Mouse (Mus musculus): ENCODE data around the gene Cant1.

The Cant1 gene

DNA sequence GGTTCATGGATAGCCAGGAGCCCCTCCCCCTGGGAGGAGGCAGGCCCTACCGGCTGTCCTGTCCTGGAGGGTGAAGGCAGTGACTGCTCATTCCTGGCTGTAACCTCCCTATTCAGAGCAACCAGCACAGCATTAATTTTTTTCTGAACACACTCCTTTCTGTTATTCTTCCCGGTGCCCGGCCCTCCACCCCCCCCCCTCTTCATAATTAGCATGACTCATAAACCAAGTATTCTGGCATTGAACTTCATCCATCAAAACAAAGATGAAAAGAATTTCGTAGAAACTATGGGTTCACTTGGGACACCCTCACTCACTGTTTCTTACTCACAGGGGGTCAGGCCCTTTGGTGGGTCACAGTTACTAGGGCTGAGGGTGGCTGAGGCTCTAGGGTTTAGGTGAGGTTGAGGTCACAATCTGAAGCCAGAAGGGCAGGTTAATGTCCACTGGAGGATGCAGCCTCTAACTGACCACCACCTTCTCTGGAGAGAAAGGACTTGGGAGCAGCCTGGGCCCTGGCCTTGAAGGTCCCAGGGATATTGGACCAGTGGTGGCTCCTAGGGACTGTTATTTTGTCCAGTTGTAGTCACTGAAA, 11.5 kb upstream of the Cant1 start:
- no peak for DNase-seq (ENCODE audit: low read depth, low spot score)

DNA sequence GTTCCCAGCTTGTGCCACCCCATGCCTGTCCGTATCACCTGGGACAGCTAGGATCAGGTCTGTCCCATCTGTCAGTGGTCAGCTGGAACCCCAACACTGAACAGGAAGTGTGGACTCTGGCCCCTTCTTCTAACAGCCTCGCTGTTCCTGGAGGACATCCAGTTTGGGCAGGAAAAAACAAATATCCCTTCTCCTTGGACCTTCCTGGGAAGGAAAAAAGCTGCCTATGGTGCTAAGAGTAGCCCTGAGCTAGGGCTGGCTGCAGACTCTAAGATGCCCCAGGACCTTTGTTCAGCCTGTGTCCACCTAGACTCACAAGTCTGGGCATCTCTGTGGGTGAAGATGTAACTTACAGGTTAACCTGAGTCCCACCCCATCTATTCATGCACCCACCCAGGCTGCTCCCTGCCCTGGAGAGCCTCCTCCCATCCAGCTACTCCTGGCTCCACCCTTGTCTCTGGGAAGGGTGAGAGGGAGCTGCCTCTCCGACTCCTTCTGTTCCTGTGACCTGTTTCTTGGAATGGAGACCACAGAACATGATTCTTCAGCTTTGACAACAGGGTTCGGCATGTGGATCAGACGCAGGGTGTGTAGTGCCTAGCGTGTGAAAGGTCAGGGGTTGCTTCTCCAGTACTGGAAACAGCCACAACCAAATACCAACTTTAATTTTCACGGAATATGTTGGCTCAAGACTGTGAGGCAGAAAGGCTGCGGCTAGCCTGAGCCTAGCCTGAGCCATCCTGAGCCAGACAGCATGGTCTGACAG, 10.2 kb upstream of the Cant1 start:
- no peak for DNase-seq (ENCODE audit: low read depth, low spot score)

DNA sequence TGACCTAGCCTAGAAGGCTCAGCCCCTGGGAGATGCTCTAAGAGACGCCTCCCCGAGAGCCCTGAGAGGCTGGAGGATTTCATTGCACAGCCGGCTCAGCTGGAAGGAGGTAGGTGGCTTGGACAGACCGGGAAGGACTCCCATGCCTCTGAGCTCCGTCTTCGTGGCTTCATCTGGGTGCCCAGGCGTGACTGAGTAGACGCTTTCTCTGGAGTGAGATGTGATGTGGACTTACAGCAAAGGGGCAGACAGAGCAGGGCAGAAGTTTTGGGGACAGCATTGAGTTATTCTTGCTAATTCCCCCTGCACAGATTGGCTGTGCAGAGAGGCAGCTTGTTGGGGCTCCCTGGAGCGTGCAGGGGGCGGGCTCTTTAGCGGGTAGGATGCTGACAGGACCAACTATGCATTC, 9.6 kb upstream of the Cant1 start:
- no peak for DNase-seq (ENCODE audit: low read depth, low spot score)

- DNase-seq (ENCODE audit: low read depth, low spot score) = peak; percentile 39
These were observed 9.1 kb upstream of the Cant1 start, which contains the start of gene C1qtnf1 for GRCm38 (mm10) chr11:118427986-118428385. TSS of gene C1qtnf1 (plus strand) at chr11:118428203.

DNA sequence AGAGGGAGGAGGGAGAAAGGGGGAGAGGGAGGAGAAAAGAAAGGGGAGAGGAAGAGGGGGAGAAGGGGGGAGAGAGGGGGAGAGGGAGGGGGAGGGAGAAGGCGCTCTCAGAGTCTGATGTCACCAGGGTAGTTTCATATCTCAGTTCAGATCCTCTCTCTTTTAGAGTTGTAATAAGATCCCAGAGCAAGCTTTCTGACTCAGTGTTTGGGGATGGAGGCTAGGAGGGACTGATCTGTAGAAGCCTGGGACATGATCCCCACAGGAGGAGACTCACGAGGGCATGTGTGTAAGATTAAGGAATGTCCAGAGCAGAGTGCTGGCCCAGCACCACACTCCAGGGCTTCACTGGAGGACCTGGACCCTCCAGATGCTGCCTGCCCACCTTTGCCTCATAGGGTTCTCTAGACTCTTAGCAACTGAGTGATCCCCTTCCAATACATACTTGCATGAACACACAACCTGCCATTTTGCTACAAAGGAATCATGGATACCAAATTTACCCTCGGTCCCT, 8.4 kb upstream of the Cant1 start:
- no peak for DNase-seq (ENCODE audit: low read depth, low spot score)

DNA sequence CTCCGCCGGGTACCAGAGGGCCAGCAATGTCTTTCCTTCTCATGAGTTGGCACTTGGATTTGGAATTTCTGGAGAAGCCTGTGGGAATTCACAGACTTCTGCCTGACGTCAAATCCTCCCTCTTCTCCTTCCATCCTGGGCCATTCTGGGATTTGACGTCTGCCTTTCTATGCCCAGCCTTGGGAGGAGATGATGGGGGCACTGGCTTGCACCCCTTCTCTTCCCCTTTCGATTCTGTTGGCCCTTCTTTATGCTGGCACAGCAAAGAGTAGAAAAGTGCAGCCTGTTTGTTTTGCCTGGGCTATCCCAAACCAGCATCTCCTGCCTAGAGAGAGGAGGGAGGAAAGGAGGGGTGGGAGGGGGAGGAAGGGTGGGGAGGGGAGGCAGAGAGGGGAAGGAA, 7.9 kb upstream of the Cant1 start:
- DNase-seq (ENCODE audit: low read depth, low spot score) = no peak

DNA sequence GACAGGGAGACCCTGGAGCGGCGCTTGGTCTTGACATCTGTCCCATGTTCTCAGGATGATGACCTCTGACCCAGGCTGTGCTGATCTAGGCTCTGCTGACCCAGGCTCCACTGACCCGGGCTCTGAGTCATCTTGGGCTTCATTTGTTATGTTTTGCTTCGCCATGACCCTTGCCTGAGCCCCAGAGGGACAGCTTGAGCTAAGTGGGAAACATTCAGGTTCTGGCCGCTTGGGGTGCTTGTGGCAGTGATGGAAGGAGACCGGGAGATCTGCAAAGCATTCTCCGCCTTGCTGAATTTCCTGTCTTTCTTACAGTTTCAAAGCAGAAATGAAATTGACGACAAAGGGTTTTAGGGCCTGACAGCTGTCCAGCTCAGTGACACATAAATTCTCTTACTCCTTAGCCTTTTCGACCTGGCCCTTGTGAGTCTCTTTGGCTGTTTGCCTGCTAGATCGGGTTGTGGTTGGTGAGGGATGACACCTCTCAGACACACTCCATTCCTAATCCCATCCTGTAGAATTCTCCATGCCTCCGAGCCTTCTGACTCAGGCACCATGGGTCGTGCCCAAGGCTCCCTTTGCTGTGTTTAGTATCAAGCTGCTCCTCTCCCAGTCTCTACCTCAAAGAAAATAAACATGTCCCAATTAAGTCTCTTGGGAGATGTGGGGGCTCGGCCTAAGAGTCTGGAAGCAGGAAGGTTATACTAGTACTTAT, 5.9 kb upstream of the Cant1 start:
- DNase-seq (ENCODE audit: low read depth, low spot score) = no peak

- DNase-seq (ENCODE audit: low read depth, low spot score) = peak; percentile 82
These were observed 4.5 kb upstream of the Cant1 start for GRCm38 (mm10) chr11:118423266-118423971.

- DNase-seq (ENCODE audit: low read depth, low spot score) = no peak
These were observed 1.4 kb upstream of the Cant1 start for GRCm38 (mm10) chr11:118420261-118420660.

DNA sequence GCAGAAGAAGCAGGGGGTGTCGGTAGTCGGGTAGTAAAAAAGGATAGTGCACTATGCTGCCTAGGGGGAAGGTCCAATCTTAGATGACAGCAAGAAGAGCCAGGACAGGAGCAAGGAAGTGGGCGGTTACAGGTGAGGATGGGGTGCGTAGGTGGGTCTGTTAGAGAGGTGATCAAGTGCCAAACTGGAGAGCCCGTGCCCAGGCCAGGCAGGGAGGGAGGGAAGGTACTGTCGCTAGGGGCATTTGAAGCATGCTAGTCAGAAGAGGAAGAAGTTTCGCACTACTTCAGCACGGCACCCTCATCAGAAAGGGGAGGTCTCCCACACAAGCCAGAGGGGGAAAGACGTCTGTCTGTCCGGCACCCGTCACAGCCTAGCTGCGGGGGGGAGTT, 448 bp downstream of the Cant1 start:
- DNase-seq (ENCODE audit: low read depth, low spot score) = no peak

DNA sequence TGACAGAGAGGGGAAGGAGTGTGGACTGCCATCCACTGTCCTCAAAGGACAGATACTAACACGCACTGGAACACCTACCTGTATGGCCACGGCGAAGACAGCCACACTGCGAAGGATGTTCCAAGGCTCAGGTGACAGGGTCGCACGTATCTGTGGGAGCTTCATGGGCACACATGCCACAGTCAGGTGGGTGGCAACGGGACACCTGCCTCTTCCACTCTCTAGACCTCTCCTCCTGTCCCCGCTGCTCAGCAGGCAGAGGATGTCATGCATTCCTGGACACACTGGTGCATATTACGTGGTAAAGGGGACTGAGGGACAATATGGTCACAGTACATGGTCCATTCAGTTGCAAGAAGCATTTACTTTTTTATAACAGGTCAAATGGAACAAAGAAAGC, 1.4 kb downstream of the Cant1 start:
- DNase-seq (ENCODE audit: low read depth, low spot score) = no peak

DNA sequence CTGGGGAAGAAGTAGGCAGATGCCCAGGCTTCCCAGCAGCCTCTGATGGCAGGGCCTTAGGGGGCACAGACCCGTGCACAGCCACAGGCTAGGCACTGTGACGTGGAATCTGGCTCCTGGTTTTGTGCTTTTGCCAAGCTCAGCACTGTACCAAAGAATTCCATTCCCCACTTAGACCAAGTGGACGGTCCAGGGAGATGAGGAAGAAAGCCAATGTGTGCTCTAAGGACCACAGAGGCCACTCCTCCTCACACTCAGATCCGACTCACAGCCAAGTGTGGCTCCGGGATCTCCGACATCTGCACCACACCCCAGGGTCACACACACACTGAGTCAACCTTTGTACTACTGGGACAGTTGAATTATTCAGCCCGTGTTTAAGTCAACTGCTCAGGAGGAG, 2.8 kb downstream of the Cant1 start:
- DNase-seq (ENCODE audit: low read depth, low spot score) = no peak

DNA sequence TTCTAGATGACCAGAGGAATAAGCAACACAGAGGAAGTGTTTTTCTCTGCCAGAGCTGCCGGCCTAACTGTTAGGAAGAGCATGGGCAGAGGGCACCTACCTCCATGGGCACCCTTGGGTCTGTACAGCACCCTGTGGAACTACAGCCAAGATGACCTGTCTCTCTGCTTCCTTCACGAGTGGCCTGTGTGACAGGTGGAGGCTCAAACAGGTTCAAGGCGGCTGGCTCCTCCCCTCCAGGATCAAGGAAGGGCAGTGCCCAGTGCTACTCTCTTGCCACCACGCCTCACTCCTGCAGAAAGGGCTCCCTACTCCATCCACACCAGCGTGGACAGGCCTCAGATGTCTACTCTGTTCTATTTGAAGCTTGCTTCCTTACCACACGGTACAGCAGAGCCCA, 3.3 kb downstream of the Cant1 start:
- no peak for DNase-seq (ENCODE audit: low read depth, low spot score)

DNA sequence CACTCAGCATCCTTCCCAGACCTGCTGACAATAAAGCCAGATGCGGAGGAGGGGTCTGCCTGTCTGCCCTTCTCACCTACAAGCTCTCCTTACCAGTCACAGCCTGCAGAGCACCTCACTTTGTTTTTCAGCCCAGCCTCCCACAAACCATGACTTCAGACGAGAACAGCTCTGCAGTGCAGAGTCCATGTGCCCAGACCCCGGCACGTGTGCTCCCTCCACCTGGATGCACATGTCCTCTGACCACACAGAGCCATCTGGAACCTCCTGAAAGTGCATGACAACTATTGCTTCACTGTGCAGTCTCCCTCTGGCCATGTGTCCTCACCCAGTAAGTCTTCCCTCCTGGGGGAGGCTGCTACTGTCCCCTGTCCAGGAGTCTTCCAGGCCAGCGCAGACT, 4.6 kb downstream of the Cant1 start:
- DNase-seq (ENCODE audit: low read depth, low spot score) = no peak

DNA sequence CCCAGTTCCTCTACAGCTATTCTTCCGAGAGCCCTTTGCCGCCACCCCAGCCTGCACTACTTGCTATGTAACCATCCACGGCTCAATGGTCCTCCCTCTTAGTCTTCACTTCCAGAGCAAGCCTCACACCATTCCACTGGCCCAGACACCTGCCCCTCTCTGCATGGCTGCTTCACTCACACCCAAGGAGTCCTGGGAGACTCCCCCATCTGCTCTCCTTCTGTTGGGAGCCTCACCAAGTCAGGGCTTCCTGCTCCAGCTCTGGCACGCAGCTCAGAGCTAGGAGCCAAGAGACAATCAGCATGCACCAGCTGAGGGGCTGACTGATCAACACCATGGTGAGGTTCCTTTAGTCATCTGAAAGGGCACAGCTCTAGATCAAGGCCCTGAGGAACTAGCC, 5.8 kb downstream of the Cant1 start:
- no peak for DNase-seq (ENCODE audit: low read depth, low spot score)

DNA sequence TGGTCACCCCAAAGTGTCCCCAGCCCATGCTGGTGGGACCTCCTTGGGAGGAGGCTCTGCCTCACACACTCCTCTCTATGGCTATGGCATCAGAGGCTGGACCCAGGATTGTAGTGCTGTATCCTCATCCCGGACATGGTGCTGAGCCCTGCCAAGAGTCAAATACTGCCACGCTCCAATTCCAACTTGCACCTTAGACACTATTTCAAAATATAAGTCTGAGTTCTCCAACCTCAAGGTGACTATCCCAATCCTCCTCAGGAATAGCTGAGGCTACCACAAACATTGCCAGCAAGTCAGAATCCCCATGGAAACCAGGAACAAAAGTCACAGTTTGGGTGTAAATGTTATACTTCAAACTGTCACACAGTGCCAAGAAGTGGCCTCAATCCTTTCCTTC, 6.3 kb downstream of the Cant1 start:
- DNase-seq (ENCODE audit: low read depth, low spot score) = no peak

GRCm38 (mm10) chr11:118411271-118411670, 7.6 kb downstream of the Cant1 start:
- no peak for DNase-seq (ENCODE audit: low read depth, low spot score)

DNA sequence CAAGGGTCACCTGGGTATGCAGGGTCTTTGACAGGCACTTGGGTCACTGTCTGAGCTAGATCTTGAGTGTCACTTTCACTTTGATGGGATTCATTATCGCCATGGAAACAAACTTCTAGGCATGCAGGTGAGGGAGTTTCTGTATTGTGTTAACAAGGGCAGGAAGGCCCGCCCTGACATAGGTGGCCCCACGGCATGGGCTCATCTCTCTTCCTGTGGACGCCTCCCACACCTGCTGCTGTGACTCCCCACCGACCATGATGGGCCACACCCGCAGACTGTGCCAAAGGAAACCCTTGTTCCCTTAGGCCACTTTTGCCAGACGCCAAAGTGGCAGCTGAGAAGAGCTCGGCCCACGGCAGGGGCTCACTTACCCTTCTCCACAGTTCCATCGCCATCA, 8.4 kb downstream of the Cant1 start:
- no peak for DNase-seq (ENCODE audit: low read depth, low spot score)

DNA sequence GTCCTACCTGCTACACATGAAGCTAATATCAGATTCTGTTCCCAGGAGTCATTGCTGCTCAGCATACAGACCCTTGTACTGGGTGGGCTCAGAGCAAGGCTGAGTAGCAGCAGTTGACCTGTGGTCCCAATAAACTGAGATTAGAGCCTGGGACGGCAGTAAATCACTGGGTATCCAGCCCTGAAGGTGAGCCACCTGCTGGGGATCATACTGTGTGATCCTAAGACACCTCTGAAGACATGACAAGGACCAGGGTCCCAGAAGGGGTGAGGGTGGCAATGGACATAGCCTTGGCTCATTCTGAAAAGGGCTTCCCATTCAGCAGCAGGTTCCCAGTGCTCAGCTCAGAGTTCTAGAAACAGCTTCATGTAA, 8.8 kb downstream of the Cant1 start:
- DNase-seq (ENCODE audit: low read depth, low spot score) = no peak

GRCm38 (mm10) chr11:118409106-118410072, 9.5 kb downstream of the Cant1 start:
- no peak for DNase-seq (ENCODE audit: low read depth, low spot score)
